Mouse (Mus musculus): ENCODE results near the gene Cys1. TPM values are rescaled to one million over a fixed set of nuclear protein-coding genes. Genes with fewer than 3 reads are reported as not detected.

The Cys1 gene
- total RNA-seq, 2 experiments from 2014 or later: 9.9 to 10.0 TPM

Other genes starting within 250 kb of the Cys1 start
- 10 to 100 TPM; 30.5 to 32.6 TPM for gene Taf1b, start 183.5 kb downstream of the Cys1 start, total RNA-seq (2021)
- 10 to 100 TPM; 10.8 to 11.0 TPM for gene Grhl1, start 109.5 kb downstream of the Cys1 start, total RNA-seq (2021)
- 1 to 10 TPM; 5.3 to 6.7 TPM for gene Klf11, start 30.5 kb downstream of the Cys1 start, total RNA-seq (2021)
- 1 to 10 TPM; 4.9 to 5.2 TPM for gene Rrm2, start 26.4 kb upstream of the Cys1 start, total RNA-seq (2021)
- gene Mboat2, start 149.1 kb upstream of the Cys1 start, total RNA-seq (2021): 10 to 100 TPM; 60.7 to 68.0 TPM

Measured in left cerebral cortex, postnatal 14 days (tissue).